Mouse (Mus musculus): ENCODE data around the gene Pgm2.

GRCm38 (mm10) chr5:64095342-64095993 lies 2.7 kb downstream of the Pgm2 start:
- TF ChIP-seq CTCF (IDR thresholded peaks at IDR 0.05; ENCODE audit: low read depth) (no peak), EP300 (IDR thresholded peaks at IDR 0.05; ENCODE audit: low read depth) (no peak)

Measured in heart, postnatal 0 days (tissue).